8 mouse cellular contexts compared by ENCODE assay signal in genomic region chr8:84660819-84661457, GRCm38 (mm10). TPM values are rescaled to one million over a fixed set of nuclear protein-coding genes. Genes with fewer than 3 reads are reported as not detected.
DNase-seq lines count a peak whose midpoint lies in the region; ATAC-seq and TF ChIP-seq lines count a peak whose summit lies in the region.

No protein-coding gene starts in this region.

- H3K27me3 ChIP-seq in heart, embryonic 15.5 days, result no peaks in the 10 kb centered on the region
- H3K27me3 ChIP-seq in testis, adult 2 months (ENCODE audit: control insufficient read depth, insufficient read depth, low read length), result peaks cover 3% of the 10 kb centered on the region; the same call in 1 of the 2 replicates

- peaks cover 16% of the 10 kb centered on the region; the same call in 1 of the 2 replicates for H3K79me2 ChIP-seq in macrophage (ENCODE audit: inconsistent target)

- H3K9ac ChIP-seq in heart, embryonic 15.5 days, result peak overlapping the region; percentile 84

- H3K27ac ChIP-seq in heart, embryonic 15.5 days, result peak overlapping the region; percentile 97
- peak overlapping the region; percentile 89 for H3K27ac ChIP-seq in macrophage
- peak overlapping the region; percentile 88 for H3K27ac ChIP-seq in testis, adult 2 months (ENCODE audit: control insufficient read depth, insufficient read depth, low read depth, low read length)

- H3K9me3 ChIP-seq in heart, embryonic 15.5 days (replicated peaks), result no peaks in the 10 kb centered on the region

- no peak for TF ChIP-seq CTCF in testis, adult 2 months (IDR thresholded peaks at IDR 0.05; ENCODE audit: control insufficient read depth, insufficient read depth, insufficient replicate concordance, low read depth, low read length)

- peak overlapping the region; percentile 78 for H3K4me3 ChIP-seq in heart, embryonic 15.5 days
- H3K4me3 ChIP-seq in macrophage (ENCODE audit: inconsistent target), result peak overlapping the region; percentile 56
- peak overlapping the region; percentile 94 for H3K4me3 ChIP-seq in testis, adult 2 months (ENCODE audit: control insufficient read depth, low read depth, low read length)

- peaks cover 42% of the 10 kb centered on the region for H3K4me1 ChIP-seq in heart, embryonic 15.5 days (replicated peaks)
- H3K4me1 ChIP-seq in testis, adult 2 months (ENCODE audit: control insufficient read depth, insufficient read depth, low read length), result peaks cover 42% of the 10 kb centered on the region

- 2% methylated on average over 20 of the region's 20 CpGs for WGBS in heart, embryonic 15.5 days
- WGBS in macrophage (ENCODE audit: missing documents), result 1% methylated on average over 20 of the region's 20 CpGs

- no peaks in the 10 kb centered on the region for H3K36me3 ChIP-seq in heart, embryonic 15.5 days
- H3K36me3 ChIP-seq in macrophage (ENCODE audit: inconsistent target), result no peaks in the 10 kb centered on the region
- no peaks in the 10 kb centered on the region for H3K36me3 ChIP-seq in testis, adult 2 months (ENCODE audit: control insufficient read depth, insufficient read depth, low read length)

- ATAC-seq in heart, embryonic 15.5 days (replicated peaks; ENCODE audit: insufficient number of reproducible peaks, insufficient read depth, low FRiP score, low read depth), result no peak

- no peak for TF ChIP-seq POLR2A in testis, adult 2 months (IDR thresholded peaks at IDR 0.05; ENCODE audit: control insufficient read depth, low read depth, low read length)

- peak; percentile 47 for DNase-seq in cerebellum, adult 9-11 months
- no peak for DNase-seq in cerebellum, adult 9-10 months
- DNase-seq in embryo, embryonic 10.5 days (ENCODE audit: low spot score), result peak; percentile 82
- DNase-seq in kidney, postnatal 14 days, result peak; percentile 85
- DNase-seq in frontal cortex, postnatal 10 days (ENCODE audit: low spot score in 2 of 2), result no peak

- H3K4me2 ChIP-seq in heart, embryonic 15.5 days, result peak overlapping the region; percentile 72

RNA-seq across cellular contexts. Expression of gene Ier2, which starts 1.7 kb away (rescaled TPM):
- polyA plus RNA-seq in heart, embryonic 15.5 days (2015; fragmentation: Nextera tagmentation; extraction: Ambion mirVana), result 34.9 and 50.5 TPM in 2 replicates
- total RNA-seq in macrophage (2018; cell fraction: chromatin; rRNA removed), result 100 to 1,000 TPM in 11 of 26 experiments, 10 to 100 TPM in 14, 1 to 10 TPM in 1; 8.1 to 794 (median 83.2) TPM
- total RNA-seq in macrophage (2018; cell fraction: cytosol; rRNA removed), result 1,000 to 10,000 TPM in 1 of 26 experiments, 100 to 1,000 TPM in 16, 10 to 100 TPM in 9; 12.7 to 1,041 (median 226) TPM
- total RNA-seq in macrophage (2018; cell fraction: nucleus; rRNA removed), result 1,000 to 10,000 TPM in 1 of 26 experiments, 100 to 1,000 TPM in 15, 10 to 100 TPM in 10; 18.1 to 1,358 (median 213) TPM
- polyA plus RNA-seq in macrophage (2018), result 13.1 to 24.0 TPM (median 23.6 TPM) in 3 replicates
- polyA plus RNA-seq in testis, adult 2 months (2012; rRNA removed), result 2.1 and 2.3 TPM in 2 replicates

RNA-seq across cellular contexts. Expression of gene Trmt1, which starts 25.2 kb away (rescaled TPM):
- 40.6 and 47.4 TPM in 2 replicates for polyA plus RNA-seq in heart, embryonic 15.5 days (2015; fragmentation: Nextera tagmentation; extraction: Ambion mirVana)
- 100 to 1,000 TPM; 145 to 258 (median 188) TPM for total RNA-seq in macrophage (2018; cell fraction: chromatin; rRNA removed)
- 10 to 100 TPM; 23.1 to 41.2 (median 31.8) TPM for total RNA-seq in macrophage (2018; cell fraction: cytosol; rRNA removed)
- 100 to 1,000 TPM in 18 of 26 experiments, 10 to 100 TPM in 8; 58.4 to 242 (median 112) TPM for total RNA-seq in macrophage (2018; cell fraction: nucleus; rRNA removed)
- polyA plus RNA-seq in macrophage (2018), result 24.6 to 51.1 TPM (median 43.5 TPM) in 3 replicates
- polyA plus RNA-seq in testis, adult 2 months (2012; rRNA removed), result 131 and 161 TPM in 2 replicates

RNA-seq across cellular contexts. Expression of gene Nacc1, which starts 26.7 kb away (rescaled TPM):
- 10.7 and 14.6 TPM in 2 replicates for polyA plus RNA-seq in heart, embryonic 15.5 days (2015; fragmentation: Nextera tagmentation; extraction: Ambion mirVana)
- 10 to 100 TPM; 29.2 to 67.2 (median 42.0) TPM for total RNA-seq in macrophage (2018; cell fraction: chromatin; rRNA removed)
- 10 to 100 TPM; 49.3 to 73.4 (median 60.7) TPM for total RNA-seq in macrophage (2018; cell fraction: cytosol; rRNA removed)
- 10 to 100 TPM; 42.8 to 95.1 (median 62.2) TPM for total RNA-seq in macrophage (2018; cell fraction: nucleus; rRNA removed)
- polyA plus RNA-seq in macrophage (2018), result 42.2 to 61.4 TPM (median 49.6 TPM) in 3 replicates
- 27.5 and 28.2 TPM in 2 replicates for polyA plus RNA-seq in testis, adult 2 months (2012; rRNA removed)

RNA-seq across cellular contexts. Expression of gene Lyl1, which starts 40.3 kb away (rescaled TPM):
- polyA plus RNA-seq in heart, embryonic 15.5 days (2015; fragmentation: Nextera tagmentation; extraction: Ambion mirVana), result 9.2 and 13.2 TPM in 2 replicates
- total RNA-seq in macrophage (2018; cell fraction: chromatin; rRNA removed), result 100 to 1,000 TPM in 11 of 26 experiments, 10 to 100 TPM in 13, 1 to 10 TPM in 2; 2.3 to 178 (median 69.7) TPM
- total RNA-seq in macrophage (2018; cell fraction: cytosol; rRNA removed), result 10 to 100 TPM in 25 of 26 experiments, 1 to 10 TPM in 1; 6.6 to 88.0 (median 59.5) TPM
- 100 to 1,000 TPM in 11 of 26 experiments, 10 to 100 TPM in 14, 1 to 10 TPM in 1; 8.1 to 193 (median 91.8) TPM for total RNA-seq in macrophage (2018; cell fraction: nucleus; rRNA removed)
- polyA plus RNA-seq in macrophage (2018), result 38.2 to 65.7 TPM (median 48.7 TPM) in 3 replicates
- 0.93 and 1.2 TPM in 2 replicates for polyA plus RNA-seq in testis, adult 2 months (2012; rRNA removed)

Comparison
In these comparisons a context has a peak if more than half of its experiments do, and no peak if none do; other contexts are left out.
1. DNase-seq: peak in cerebellum, adult 9-11 months (single experiment), embryo, embryonic 10.5 days (single experiment) and kidney, postnatal 14 days (single experiment); none in cerebellum, adult 9-10 months (single experiment) and frontal cortex, postnatal 10 days (0 of 2).
2. Peak in every context shown above with its lines, with median percentiles within 50 percentile points of each other: H3K27ac ChIP-seq and H3K4me3 ChIP-seq.